Mouse (Mus musculus) MEL (cell line): ENCODE measurements around the gene Ntrk3.

Source experiments
- CTCF ChIP-seq, 3 experiments: IDR thresholded peaks in 2 of 3; conservative IDR thresholded peaks in 1 of 3; 2 replicates each; pipeline ENCODE4 v1.5.1; 2011 to 2012; ENCODE audit warnings: low read length in 3 of 3, low read depth in 2 of 3, mild to moderate bottlenecking in 2 of 3, improper control_type of control experiment in 1 of 3, inconsistent platforms in 1 of 3, mixed read lengths in 1 of 3, moderate library complexity in 1 of 3; ENCODE audit not compliant: control insufficient read depth in 1 of 3, insufficient read depth in 1 of 3, poor library complexity in 1 of 3, severe bottlenecking in 1 of 3
- EP300 ChIP-seq, 2 experiments: IDR thresholded peaks; 2 replicates each; pipeline ENCODE4 v1.6.1; 2011; ENCODE audit warnings: improper control_type of control experiment in 2 of 2, low read length in 2 of 2, low read depth in 1 of 2, mild to moderate bottlenecking in 1 of 2
- MAFK ChIP-seq: IDR thresholded peaks from 2 replicates; pipeline ENCODE4 v1.6.1; 2011; ENCODE audit warnings: low read depth, mild to moderate bottlenecking, low read length, improper control_type of control experiment, borderline replicate concordance
- SIN3A ChIP-seq: IDR thresholded peaks from 2 replicates; pipeline ENCODE4 v1.6.1; 2012; ENCODE audit warnings: low read length, improper control_type of control experiment, inconsistent platforms
- TCF12 ChIP-seq: IDR thresholded peaks from 2 replicates; pipeline ENCODE4 v1.6.1; 2014; ENCODE audit warnings: low read depth, mild to moderate bottlenecking, inconsistent platforms, low read length, improper control_type of control experiment, moderate library complexity

DNA sequence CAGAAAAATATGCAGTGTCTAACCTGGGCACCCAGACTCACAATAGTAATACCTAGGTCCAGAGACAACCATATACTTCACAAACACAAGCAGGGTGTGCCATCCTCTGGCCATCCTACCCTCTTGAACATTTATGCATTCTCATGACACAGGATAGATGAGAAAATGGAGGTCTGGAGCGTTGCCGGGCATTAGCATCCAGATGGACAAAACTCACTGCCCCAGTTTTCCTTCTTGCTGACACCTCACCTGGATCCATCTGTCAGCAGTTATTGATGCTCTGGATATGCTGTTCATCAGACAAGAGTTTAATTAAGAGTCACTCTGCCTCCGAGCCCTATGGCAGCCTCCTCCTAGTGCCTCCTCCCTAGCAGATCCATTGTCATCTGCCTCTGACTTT lies 254.1 kb downstream of the Ntrk3 start:
- TF ChIP-seq EP300 (IDR thresholded peaks at IDR 0.05; ENCODE audit: low read depth in 1 of 2, low read length in 2 of 2) (no peak), TCF12 (no peak), CTCF (IDR thresholded peaks at IDR 0.05 in 2 of 3, conservative IDR thresholded peaks at IDR 0.05 in 1 of 3; ENCODE audit: control insufficient read depth in 1 of 3, insufficient read depth in 1 of 3, low read depth in 2 of 3, low read length in 3 of 3, poor library complexity in 1 of 3, severe bottlenecking in 1 of 3) (no peak), SIN3A (no peak), MAFK (no peak)
